ENCODE assay signal across 9 mouse cellular contexts in genomic region chr16:35517976-35518951, GRCm38 (mm10). TPM values are rescaled to one million over a fixed set of nuclear protein-coding genes. Genes with fewer than 3 reads are reported as not detected.
A peak's percentile ranks its signal among the peaks of the same experiment; 100 is the strongest.
DNase-seq lines count a peak whose midpoint lies in the region; ATAC-seq and TF ChIP-seq lines count a peak whose summit lies in the region.
"Had no signal": no experiment of that assay in that cellular context is flagged by ENCODE, and none has a peak within 500 bp of the region (broad histone marks: within the 10 kb centered on the region; RNA-seq: fewer than 3 reads in every experiment).

No protein-coding gene starts in this region.

- H3K27ac ChIP-seq in forebrain, embryonic 16.5 days (ENCODE audit: low read length), result no peak overlapping the region
- no peak overlapping the region for H3K27ac ChIP-seq in forebrain, embryonic 11.5 days (ENCODE audit: low read depth, low read length)
- H3K27ac ChIP-seq in lung, embryonic 16.5 days (ENCODE audit: low read length), result no peak overlapping the region
- no peak overlapping the region for H3K27ac ChIP-seq in liver, postnatal 0 days (ENCODE audit: low read depth)
- H3K27ac ChIP-seq: macrophage had no signal

- no peak for TF ChIP-seq CTCF in liver, postnatal 0 days (IDR thresholded peaks at IDR 0.05; ENCODE audit: low read depth)

- no peak overlapping the region for H3K4me2 ChIP-seq in forebrain, embryonic 16.5 days (ENCODE audit: low read length)
- H3K4me2 ChIP-seq in forebrain, embryonic 11.5 days (ENCODE audit: low read depth, low read length, severe bottlenecking), result no peak overlapping the region
- 0 out of 2 replicates have a peak overlapping the region, but pooled peaks have one; percentile 6 for H3K4me2 ChIP-seq in lung, embryonic 16.5 days (ENCODE audit: low read depth, low read length)
- H3K4me2 ChIP-seq in liver, postnatal 0 days (ENCODE audit: low read depth, low read length), result no peak overlapping the region

- 0 out of 2 replicates have a peak overlapping the region, but pooled peaks have one; percentile 22 for H3K9ac ChIP-seq in forebrain, embryonic 16.5 days (replicated peaks; ENCODE audit: low read depth, low read length)
- H3K9ac ChIP-seq in forebrain, embryonic 11.5 days (ENCODE audit: low read length), result no peak overlapping the region; the same call in 1 of the 2 replicates
- no peak overlapping the region for H3K9ac ChIP-seq in lung, embryonic 16.5 days (ENCODE audit: low read length)
- H3K9ac ChIP-seq in liver, postnatal 0 days (replicated peaks), result no peak overlapping the region

- no peak for DNase-seq in forebrain, embryonic 11.5 days (ENCODE audit: low spot score)
- peak; percentile 46 for DNase-seq in Muller cell, postnatal 12 days (ENCODE audit: inconsistent ontology term)
- peak; percentile 68 for DNase-seq in kidney, adult 11 months
- no peak for DNase-seq in left cerebral cortex, postnatal 14 days (ENCODE audit: low spot score in 2 of 2)
- DNase-seq in thymus, postnatal 14 days, result no peak
- no peak for DNase-seq in liver, postnatal 0 days

- no peak overlapping the region for H3K4me3 ChIP-seq in forebrain, embryonic 16.5 days (replicated peaks; ENCODE audit: low read length)
- H3K4me3 ChIP-seq in forebrain, embryonic 11.5 days (ENCODE audit: low read depth, low read length), result no peak overlapping the region
- H3K4me3 ChIP-seq in lung, embryonic 16.5 days (ENCODE audit: low read length), result no peak overlapping the region
- H3K4me3 ChIP-seq in liver, postnatal 0 days (ENCODE audit: low read depth, low read length), result no peak overlapping the region

- ATAC-seq in forebrain, embryonic 16.5 days, result no peak
- no peak for ATAC-seq in forebrain, embryonic 11.5 days (replicated peaks; ENCODE audit: low FRiP score)
- ATAC-seq in lung, embryonic 16.5 days (ENCODE audit: low read depth), result peak; percentile 34; the same call in 1 of the 2 replicates
- ATAC-seq in liver, postnatal 0 days, result no peak

- H3K9me3 ChIP-seq in forebrain, embryonic 16.5 days (ENCODE audit: control insufficient read depth, low read length), result no peaks in the 10 kb centered on the region
- no peaks in the 10 kb centered on the region for H3K9me3 ChIP-seq in forebrain, embryonic 11.5 days (ENCODE audit: control insufficient read depth, low read length)
- H3K9me3 ChIP-seq in lung, embryonic 16.5 days (ENCODE audit: control insufficient read depth, low read length), result no peaks in the 10 kb centered on the region
- no peaks in the 10 kb centered on the region for H3K9me3 ChIP-seq in liver, postnatal 0 days (ENCODE audit: low read length)

- H3K27me3 ChIP-seq in forebrain, embryonic 16.5 days (replicated peaks; ENCODE audit: control insufficient read depth, insufficient read depth, low read length), result no peaks in the 10 kb centered on the region
- no peaks in the 10 kb centered on the region for H3K27me3 ChIP-seq in forebrain, embryonic 11.5 days (ENCODE audit: control insufficient read depth, insufficient read depth, low read length)
- H3K27me3 ChIP-seq in lung, embryonic 16.5 days (ENCODE audit: control insufficient read depth, insufficient read depth, low read depth, low read length), result no peaks in the 10 kb centered on the region
- H3K27me3 ChIP-seq in liver, postnatal 0 days (ENCODE audit: insufficient read depth, low read length), result no peaks in the 10 kb centered on the region

- 58% methylated on average over 23 of the region's 23 CpGs for WGBS in forebrain, embryonic 16.5 days
- WGBS in forebrain, embryonic 11.5 days, result 61% methylated on average over 23 of the region's 23 CpGs
- 41% methylated on average over 23 of the region's 23 CpGs for WGBS in lung, embryonic 16.5 days
- WGBS in liver, postnatal 0 days (ENCODE audit: insufficient replicate concordance), result 47% methylated on average over 23 of the region's 23 CpGs

- TF ChIP-seq EP300 in liver, postnatal 0 days (IDR thresholded peaks at IDR 0.05; ENCODE audit: low read depth), result no peak

- peaks cover 4% of the 10 kb centered on the region for H3K4me1 ChIP-seq in forebrain, embryonic 16.5 days (replicated peaks; ENCODE audit: control insufficient read depth, insufficient read depth, low read length)
- peaks cover 3% of the 10 kb centered on the region; the same call in 1 of the 2 replicates for H3K4me1 ChIP-seq in forebrain, embryonic 11.5 days (replicated peaks; ENCODE audit: control insufficient read depth, insufficient read depth, low read length)
- peaks cover 13% of the 10 kb centered on the region for H3K4me1 ChIP-seq in lung, embryonic 16.5 days (replicated peaks; ENCODE audit: control insufficient read depth, insufficient read depth, low read length)
- H3K4me1 ChIP-seq in liver, postnatal 0 days (ENCODE audit: insufficient read depth), result 0 out of 2 replicates have a peak, but pooled peaks cover 2% of the 10 kb centered on the region

- no peaks in the 10 kb centered on the region for H3K36me3 ChIP-seq in forebrain, embryonic 16.5 days (ENCODE audit: control insufficient read depth, insufficient read depth)
- H3K36me3 ChIP-seq in forebrain, embryonic 11.5 days (ENCODE audit: control insufficient read depth, insufficient read depth, low read length), result no peaks in the 10 kb centered on the region
- no peaks in the 10 kb centered on the region for H3K36me3 ChIP-seq in lung, embryonic 16.5 days (ENCODE audit: control insufficient read depth, insufficient read depth, low read length)
- no peaks in the 10 kb centered on the region for H3K36me3 ChIP-seq in liver, postnatal 0 days (replicated peaks; ENCODE audit: insufficient read depth, low read length)

- intact Hi-C loops in left cerebral cortex, postnatal 14 days (cut with DNase I), result no loop called here

RNA-seq across cellular contexts. Expression of gene Sema5b, which starts 22.7 kb away (rescaled TPM):
- 22.3 and 30.1 TPM in 2 replicates for polyA plus RNA-seq in forebrain, embryonic 16.5 days (2015; fragmentation: Nextera tagmentation; extraction: Ambion mirVana)
- polyA plus RNA-seq in forebrain, embryonic 11.5 days (2014; fragmentation: Nextera tagmentation; extraction: Ambion mirVana), result 58.0 and 62.6 TPM in 2 replicates
- polyA plus RNA-seq in lung, embryonic 16.5 days (2015; fragmentation: Nextera tagmentation; extraction: Ambion mirVana), result 2.4 and 3.1 TPM in 2 replicates
- total RNA-seq in left cerebral cortex, postnatal 14 days (2021), result 10 to 100 TPM; 17.3 to 21.7 TPM
- 0.11 TPM in 2 replicates for polyA plus RNA-seq in liver, postnatal 0 days (2015; fragmentation: Nextera tagmentation; extraction: Ambion mirVana)
- polyA plus RNA-seq: macrophage had no signal

RNA-seq across cellular contexts. Expression of gene Pdia5, which starts 27.6 kb away (rescaled TPM):
- polyA plus RNA-seq in forebrain, embryonic 16.5 days (2015; fragmentation: Nextera tagmentation; extraction: Ambion mirVana), result 9.8 and 10.4 TPM in 2 replicates
- polyA plus RNA-seq in forebrain, embryonic 11.5 days (2014; fragmentation: Nextera tagmentation; extraction: Ambion mirVana), result 7.8 and 9.3 TPM in 2 replicates
- polyA plus RNA-seq in lung, embryonic 16.5 days (2015; fragmentation: Nextera tagmentation; extraction: Ambion mirVana), result 39.0 and 40.3 TPM in 2 replicates
- total RNA-seq in left cerebral cortex, postnatal 14 days (2021), result 1 to 10 TPM; 3.8 to 4.3 TPM
- 58.7 and 70.5 TPM in 2 replicates for polyA plus RNA-seq in liver, postnatal 0 days (2015; fragmentation: Nextera tagmentation; extraction: Ambion mirVana)

Comparison
In these comparisons a context has a peak if more than half of its experiments do, and no peak if none do; other contexts are left out.
1. DNase-seq: peak in Muller cell, postnatal 12 days (single experiment) and kidney, adult 11 months (single experiment); none in forebrain, embryonic 11.5 days (single experiment), left cerebral cortex, postnatal 14 days (0 of 2), thymus, postnatal 14 days (single experiment) and liver, postnatal 0 days (single experiment).